Mouse (Mus musculus) retina, embryonic 14.5 days (tissue): Measurements from ENCODE around the gene Samd14.

Experiments
- DNase-seq: peaks from one replicate; pipeline ENCODE4 v3.0.0-alpha.2; 2015; ENCODE audit warnings: low spot score

The Samd14 gene

DNA sequence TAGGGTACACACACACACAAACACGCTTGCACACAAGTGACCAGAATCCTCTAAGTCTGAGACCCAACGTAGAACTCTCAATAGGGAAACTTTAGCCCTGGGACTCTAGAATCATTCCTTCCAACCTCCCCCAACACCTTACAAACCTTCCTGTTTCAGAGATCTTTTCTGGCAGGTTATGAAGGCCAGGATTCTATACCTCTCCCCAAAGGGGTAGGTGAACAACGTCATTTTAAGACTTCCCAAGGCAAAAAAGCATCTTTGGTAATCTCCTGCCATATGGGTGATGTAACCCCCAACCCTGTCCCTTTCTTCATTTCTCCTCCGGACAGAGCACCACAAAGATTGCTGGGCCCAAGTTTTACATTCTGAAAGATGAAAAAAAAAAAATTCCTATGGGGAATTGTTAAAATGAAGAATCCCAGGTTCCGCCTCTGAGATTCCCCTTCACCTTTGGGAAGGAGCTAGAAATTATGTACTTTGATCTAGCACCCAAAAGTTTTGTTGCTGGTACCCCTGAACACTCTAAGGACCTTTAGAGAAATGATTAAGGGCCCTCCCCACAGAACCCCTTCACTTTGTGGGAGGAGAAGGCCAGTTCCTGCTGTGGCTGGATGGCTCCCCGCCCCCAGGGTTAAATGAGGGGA lies 19.5 kb upstream of the Samd14 start:
- DNase-seq, result no peak

DNA sequence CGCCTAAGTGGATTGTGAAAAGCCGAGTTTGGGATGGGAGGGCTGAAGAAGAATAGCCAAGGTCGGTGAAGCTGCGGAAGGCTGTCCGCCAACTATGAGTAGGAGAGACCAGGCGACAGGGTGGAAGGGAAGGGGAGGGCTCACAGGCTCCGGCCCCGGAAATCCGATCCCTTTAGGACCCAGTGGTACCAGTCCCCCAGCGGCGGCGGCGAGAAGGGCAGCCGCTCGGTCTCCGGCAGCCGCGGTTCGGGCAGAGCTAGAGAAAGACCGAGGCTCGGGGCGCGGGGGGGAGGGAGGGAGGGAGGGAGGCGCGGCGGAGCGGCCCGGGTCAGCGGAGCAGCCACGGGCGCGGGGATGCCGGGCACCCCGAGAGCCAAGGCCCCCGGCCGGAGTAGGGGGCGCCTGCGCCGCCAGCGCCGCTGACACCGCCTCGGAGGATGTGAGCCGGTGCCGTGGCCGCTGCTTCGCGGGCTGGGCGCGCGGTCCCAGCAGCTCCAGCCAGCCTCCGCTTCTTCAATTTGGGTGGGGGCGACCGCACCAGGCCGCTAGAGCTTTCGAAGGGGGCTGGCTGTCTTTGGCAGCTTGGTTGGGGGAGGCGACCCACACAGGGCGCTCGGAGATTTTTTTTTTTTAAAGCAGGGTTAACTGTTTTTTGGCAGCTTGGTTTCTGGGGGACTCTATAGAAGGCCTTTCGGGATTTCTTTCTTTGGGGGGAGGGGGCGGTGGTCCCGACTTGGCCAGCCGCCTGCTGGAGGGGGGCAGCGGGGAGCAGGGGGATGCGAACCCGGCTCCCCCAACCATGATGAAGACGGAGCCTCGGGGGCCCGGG lies 18.7 kb upstream of the Samd14 start, which contains the start of gene Ppp1r9b:
Gene Ppp1r9b (plus strand): TSS at position 287 of the 829 bp plus-strand sequence.
- DNase-seq, result peak; percentile 95

DNA sequence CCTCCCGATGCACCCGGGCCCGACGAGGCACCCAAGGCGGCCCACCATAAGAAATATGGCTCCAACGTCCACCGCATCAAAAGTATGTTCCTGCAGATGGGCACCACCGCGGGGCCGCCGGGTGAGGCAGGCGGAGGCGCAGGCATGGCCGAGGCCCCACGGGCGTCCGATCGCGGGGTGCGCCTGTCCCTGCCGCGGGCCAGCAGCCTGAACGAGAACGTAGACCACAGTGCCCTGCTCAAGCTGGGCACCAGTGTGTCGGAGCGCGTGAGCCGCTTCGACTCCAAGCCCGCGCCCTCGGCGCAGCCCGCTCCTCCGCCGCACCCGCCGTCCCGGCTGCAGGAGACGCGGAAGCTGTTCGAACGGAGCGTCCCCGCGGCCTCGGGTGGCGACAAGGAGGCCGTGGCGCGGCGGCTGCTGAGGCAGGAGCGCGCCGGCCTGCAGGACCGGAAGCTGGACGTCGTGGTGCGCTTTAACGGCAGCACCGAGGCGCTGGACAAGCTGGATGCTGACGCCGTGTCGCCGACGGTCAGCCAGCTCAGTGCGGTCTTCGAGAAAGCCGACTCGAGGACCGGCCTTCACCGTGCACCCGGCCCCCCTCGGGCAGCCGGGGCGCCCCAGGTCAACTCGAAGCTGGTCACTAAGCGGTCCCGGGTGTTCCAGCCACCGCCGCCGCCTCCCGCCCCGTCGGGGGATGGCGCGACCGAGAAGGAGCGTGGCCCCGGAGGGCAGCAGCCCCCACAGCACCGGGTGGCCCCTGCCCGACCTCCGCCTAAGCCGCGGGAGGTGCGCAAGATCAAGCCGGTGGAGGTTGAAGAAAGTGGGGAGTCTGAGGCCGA lies 17.8 kb upstream of the Samd14 start:
- no peak for DNase-seq

DNA sequence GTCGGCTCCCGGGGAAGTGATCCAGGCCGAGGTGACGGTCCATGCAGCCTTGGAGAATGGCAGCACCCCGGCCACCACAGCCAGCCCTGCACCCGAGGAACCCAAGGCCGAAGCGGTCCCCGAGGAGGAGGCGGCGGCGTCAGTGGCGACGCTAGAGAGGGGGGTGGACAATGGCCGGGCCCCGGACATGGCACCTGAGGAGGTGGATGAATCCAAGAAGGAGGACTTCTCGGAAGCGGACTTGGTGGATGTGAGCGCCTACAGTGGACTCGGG lies 17.3 kb upstream of the Samd14 start:
- no peak for DNase-seq

DNA sequence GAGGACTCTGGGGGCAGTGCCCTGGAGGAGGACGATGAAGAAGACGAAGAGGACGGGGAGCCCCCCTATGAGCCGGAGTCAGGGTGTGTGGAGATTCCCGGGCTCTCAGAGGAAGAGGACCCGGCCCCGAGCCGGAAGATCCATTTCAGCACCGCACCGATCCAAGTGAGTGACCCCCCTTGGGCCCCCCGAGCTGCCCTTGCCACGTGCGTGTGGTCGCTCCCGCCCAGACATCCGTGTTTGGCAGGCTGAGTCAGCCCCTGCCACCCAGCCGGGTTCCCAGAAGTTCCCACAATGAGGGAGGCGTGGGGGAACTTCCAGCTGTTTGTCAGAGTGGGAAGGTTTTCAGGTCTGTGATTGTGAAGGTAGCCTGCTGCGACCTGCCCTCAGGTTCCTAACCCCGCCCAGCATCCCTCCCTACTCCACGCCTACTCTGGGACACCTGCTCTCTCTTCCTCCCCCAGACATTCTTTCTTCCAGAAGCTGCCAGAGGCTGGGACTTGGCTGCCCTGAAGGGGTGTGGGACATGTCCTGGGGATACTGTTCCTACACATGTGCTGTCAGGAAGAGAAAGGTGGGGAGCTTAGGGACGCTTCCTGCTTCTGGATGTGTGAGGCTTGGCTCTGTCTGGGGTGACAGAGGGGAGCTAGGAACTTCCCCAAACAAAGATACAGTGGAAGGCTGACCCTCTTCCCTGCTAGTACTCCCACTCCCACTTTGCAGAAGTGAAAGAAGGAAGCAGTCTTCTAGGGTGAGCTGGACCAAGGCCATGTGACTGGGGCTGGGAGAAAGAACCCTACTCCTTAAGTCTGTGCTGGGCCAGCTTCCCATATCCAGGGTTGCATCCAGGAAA lies 16.7 kb upstream of the Samd14 start:
- no peak for DNase-seq

DNA sequence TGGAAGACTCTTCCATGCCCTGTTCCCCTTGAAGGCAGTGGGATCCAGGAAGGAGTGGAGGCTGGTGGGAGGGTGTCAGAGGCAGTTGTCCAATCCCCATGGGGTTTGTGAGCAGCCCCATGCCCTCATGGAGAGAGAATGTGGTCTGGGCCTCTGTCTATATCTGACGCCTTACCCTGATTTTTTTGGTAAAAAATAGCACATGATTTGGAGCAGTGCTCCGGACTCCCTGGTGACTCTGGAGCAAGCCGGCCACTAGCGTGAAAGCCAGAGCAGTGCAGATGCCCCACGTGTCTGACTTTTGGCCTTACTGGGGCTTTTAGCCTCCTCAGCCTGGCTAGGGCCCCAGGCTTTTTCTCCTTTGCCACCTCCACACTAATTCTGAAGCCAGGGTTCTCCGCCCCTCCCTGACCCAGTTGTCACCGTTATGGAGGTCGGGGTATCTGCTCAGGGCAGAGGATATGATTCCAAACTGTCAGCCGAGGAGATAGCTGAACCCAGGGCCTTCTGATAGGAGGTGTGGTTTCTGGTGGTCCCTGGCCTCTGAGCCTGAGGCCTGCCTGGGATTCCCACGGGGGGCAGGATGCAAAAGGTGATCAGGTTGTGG lies 15.4 kb upstream of the Samd14 start:
- no peak for DNase-seq

DNA sequence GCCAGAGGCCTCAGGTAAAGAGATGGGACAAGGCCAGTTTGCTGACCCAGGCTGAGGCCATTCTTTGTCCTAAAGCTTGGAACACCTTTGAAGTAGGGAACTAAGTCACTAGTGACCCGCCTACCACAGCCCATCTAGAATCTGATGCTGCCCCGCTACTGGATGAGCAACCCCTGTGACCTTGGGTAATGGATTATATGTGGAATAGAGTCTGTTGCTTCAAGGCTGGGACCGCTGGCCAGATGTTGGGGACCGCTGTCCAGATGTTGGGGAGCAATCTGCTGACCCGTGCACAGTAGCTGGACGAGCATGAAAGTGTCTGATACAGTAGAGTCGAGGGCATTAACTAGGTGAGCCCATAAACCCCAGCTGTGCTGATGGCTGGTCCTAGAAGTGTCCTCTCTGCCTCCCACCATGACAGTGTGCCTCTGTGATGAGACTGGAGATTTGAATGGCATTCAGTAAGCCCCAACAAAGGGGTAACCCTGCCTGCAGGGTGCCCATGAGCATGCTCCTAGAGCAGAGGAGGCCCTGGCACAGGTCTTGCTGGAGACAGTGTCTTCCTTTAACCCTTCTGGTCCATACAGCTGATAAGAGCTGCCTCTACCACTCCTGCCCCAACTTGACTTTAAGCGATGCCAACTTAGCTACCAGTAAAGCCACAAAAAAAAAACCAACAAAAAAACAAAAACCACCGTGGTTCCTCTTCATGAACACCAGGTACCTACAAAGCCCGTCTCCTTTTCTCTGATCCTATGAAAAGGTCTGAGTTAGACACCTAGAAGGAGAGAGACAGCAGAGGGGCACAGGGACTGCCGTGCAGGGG lies 14.5 kb upstream of the Samd14 start:
- no peak for DNase-seq

DNA sequence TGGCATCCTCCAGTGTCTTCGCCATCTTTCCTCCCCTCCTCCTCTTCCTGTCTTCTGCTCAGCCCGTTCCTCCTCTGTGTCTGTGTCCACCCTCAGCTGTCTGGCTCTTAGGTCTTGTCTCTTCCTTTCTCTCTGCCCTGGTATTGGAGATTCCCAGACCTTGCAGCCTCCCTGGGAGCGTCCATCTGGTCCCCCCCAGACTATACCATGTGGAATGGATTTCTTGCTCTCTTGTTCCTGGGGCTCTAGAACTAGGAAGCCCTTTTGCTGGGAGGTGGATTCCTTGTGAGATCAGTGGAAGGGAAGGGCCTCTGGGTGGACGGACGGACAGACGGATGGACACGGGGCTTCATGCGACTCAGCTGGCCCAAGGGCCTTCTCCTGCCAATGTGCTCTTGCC lies 13.6 kb upstream of the Samd14 start:
- no peak for DNase-seq

DNA sequence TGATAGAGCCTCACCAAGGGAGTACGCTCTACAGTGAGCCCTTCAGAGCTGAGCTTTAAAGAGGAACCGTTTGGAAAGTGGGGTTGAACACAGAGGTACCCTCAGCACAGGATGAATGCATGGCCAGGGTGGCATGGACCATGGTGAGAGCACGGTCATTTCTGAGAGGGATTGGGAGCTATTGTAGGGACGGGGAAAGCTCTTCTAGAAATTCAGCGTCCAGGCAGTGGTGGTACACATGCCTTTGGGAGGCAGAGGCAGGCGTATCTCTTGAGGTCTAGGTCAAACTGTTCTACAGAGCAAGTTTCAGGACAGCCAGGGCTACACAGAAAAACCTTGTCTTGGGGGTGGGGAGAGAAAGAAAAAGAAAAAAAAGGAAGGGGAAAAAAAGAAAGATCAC lies 12.7 kb upstream of the Samd14 start:
- no peak for DNase-seq

DNA sequence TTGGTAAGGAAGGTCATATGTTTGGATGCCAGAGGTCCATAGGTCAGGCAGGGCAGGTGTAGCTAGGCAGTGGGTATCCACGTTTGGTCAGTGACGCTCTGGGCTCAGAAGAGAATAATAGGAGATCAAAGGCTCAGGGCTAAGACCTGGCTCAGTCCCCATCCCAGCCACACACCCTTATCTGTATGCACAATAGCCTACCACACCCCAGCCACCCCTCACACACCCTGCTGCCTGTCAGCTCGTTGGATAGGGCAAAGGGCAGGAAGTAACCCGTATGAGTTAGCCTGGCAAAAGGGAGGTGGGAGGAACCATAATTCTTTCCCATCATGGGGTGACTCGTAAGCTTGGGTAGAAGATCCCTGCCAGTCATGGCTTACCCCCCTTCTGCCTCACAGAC lies 12.1 kb upstream of the Samd14 start:
- DNase-seq, result no peak

DNA sequence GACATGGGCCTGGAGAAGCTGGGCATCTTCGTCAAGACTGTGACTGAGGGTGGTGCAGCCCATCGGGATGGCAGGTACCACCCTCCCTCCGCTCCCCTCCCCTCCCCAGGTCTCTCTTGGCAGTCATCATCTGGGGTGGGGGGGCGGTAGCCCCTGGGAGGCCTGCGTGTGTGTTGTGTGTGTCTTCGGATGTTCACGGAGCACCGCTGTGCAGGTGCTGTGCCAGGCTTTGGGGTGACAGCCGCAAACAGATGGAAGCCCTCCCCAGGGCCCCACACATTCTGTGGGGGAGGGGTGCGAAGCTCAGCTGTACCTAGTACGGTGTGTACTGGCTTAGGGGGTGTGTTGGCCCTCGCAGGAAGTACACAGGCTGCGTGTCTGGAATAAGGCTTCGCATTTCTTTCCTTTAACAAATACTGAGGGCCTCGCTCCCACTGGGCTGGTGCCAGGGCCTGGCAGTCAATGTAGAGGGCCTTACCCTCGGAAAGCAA lies 11.6 kb upstream of the Samd14 start:
- no peak for DNase-seq

DNA sequence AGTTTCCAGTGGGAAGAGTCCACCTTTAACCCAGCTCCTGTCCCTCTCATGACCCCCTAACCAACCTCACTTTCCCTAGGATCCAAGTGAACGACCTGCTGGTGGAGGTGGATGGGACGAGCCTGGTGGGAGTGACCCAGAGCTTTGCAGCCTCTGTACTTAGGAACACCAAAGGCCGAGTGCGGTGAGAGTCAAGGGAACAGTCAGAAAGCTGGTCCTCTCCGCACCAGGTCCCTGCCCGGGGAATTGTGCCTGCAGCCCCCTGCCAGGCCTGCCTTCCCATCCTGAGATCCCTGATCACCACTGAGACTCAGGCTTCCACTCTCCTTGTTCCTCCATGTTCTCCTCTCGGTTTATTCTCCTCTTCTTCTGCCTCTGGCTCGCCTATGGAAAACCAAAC lies 9.6 kb upstream of the Samd14 start:
- no peak for DNase-seq

DNA sequence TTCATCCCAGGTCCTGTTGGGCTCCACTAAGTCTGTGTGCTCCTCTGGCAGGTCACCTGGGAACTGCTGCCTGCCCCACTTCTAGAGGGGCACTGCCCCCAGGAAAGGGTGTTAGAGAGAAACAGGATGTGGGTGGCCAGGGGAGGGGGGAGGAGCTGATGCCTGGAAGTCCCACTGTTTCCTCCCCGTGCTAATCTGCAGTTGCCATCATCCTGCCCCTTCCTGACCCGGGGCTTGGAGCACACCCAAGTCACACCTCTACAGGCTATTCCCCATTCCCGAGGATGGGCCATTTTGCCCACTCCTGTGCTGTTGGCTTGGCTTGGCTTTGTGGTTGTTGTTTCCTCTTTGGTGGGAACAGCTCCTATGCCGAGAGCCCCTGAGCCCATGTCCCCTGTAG lies 9.1 kb upstream of the Samd14 start:
- DNase-seq, result no peak

DNA sequence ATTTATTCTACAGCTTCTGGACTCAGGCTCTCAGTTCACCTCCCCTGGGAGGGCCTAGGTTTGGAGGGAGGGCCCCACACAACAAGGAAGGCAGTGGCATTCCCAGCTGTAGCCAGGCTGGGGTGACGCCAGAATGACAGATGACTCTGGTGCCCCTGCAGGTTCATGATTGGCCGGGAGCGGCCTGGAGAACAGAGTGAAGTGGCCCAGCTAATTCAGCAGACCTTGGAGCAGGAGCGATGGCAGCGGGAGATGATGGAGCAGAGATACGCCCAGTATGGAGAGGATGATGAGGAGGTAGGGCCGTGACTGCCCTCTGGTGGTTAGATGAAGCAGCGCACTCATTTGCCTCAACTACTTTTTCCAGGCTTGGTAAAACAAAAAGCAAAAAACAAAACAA lies 8.6 kb upstream of the Samd14 start:
- DNase-seq, result peak; percentile 88

DNA sequence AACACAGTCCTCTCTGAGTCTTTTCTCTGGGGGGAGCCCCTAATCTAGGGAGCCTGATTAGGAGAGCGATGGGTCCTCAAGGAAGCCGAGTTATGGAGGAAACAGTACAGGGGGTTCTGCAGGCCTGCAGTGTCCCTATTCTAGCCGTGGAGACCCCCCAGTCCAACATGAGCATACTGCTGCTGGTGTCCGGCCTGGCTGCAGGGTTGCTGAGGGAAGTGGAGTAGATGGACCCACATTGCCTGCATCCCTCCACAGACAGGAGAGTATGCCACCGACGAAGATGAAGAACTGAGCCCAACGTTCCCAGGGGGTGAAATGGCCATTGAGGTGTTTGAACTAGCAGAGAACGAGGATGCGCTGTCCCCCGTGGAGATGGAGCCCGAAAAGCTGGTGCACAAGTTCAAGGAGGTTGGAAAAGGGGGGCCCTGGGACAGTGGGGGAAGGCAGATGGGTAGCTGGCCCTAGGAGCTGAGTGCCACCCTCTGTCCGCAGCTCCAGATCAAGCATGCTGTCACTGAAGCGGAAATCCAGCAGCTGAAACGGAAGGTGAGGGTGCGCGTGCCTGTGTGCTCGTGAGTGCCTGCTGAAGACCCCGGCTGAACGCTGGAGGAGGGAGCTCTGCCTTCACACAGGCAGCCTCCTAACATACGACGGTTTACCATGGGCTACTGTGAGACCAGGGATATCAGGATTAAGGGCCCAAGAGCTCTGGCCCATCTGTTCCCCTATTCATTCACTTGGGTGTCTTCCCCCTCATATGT lies 7.9 kb upstream of the Samd14 start:
- DNase-seq, result no peak

DNA sequence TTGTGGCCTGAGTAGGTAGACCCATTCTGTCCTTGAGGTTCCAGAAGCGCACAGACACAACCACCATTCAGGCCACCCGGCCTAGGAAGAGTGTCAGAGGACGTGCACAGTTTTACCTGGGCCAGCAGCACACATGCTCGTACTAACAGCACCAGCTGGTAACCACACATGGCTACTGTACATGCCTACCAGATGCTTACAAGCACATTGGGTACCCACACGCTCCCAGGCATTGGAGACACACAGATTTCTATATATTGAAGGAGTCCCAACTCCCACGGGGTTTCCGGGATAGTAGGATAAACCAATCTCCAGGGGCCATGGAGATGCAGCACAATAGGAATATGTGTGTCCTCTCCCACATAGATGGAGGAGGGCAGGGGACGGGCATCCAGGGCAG lies 7.0 kb upstream of the Samd14 start:
- DNase-seq, result no peak

DNA sequence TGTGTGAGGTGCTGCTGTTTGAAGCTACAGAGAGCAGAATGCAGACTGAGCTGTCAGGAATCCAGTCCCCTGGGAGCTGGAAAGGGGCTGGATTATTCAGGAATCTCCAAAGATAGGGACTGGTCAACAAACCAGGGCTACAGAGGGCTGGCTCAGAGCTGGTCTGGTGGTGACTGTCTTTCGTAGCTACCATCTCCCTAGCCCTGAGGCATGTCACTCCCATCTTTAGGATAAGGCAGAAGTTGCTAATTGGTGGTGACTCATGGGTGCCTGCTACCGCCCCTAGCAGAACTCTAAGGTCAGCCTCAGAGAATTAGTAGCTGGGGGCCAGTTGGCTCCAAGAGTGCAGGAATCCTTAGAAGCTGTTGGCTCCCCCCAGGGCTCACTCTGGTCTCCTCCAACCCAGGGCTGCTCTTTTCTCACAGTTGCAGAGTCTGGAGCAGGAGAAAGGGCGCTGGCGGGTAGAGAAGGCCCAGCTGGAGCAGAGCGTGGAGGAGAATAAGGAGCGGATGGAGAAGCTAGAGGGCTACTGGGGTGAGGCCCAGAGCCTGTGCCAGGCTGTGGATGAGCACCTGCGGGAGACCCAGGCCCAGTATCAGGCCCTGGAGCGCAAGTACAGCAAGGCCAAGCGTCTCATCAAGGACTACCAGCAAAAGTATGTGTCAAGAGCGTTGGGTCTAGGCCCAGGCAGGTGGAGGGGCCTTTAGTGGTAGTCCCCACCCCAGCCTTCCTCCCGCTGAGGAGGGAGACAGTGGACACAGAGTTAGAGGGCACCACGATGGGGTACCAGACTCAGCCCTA lies 5.3 kb upstream of the Samd14 start:
- no peak for DNase-seq

DNA sequence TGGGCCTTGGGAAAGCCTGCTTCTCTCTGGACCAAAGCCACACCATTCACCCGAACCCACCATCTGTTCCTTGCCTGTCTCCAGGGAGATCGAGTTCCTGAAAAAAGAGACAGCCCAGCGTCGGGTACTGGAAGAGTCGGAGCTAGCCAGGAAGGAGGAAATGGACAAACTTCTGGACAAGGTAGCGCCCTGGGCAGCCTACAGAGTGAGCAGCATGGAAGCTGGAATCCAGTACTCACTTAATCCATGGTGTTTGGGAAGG lies 4.8 kb upstream of the Samd14 start:
- no peak for DNase-seq

DNA sequence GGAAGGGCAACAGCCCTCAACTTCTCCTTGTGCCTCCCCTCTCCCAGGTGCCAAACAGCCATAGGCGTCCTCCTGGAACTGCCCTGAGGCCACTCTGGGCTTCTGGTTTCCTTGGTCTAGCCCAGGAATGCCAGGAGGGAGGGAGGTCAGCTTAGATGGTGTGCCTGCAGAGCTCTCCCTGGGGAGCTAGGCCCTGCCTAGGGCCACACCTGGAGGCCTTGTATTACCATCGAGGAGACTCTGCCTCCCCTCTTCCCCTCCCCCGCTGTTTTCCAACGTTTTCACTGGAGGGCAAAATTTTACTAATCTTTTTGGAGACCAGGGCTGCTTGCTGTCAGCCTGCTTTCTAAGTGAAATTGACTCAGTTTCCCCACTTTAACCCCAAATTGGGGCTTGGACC lies 3.6 kb upstream of the Samd14 start:
- no peak for DNase-seq
